Mouse (Mus musculus): ENCODE measurements at regions not wholly inside any gene's neighbourhood (a gene's known extent, or its start where the extent isn't known, plus 50 kb on each side); places are given as distances from the start of the nearest gene placed in this dataset.

GRCm38 (mm10) chr4:125855983-125856591 lies 168.3 kb upstream of the Csf3r start:
- no peak for DNase-seq (ENCODE audit: low spot score)
- 33% methylated on average over 11 of the region's 11 CpGs for WGBS
- ATAC-seq (ENCODE audit: insufficient read depth, low read depth) = no peak

GRCm38 (mm10) chr4:125856781-125857180 lies 167.6 kb upstream of the Csf3r start:
- H3K27me3 ChIP-seq (ENCODE audit: control insufficient read depth, insufficient read depth, low read length) = no peaks in the 10 kb centered on the region
- no peak overlapping the region for H3K4me3 ChIP-seq (ENCODE audit: low read depth, low read length)
- H3K4me1 ChIP-seq (ENCODE audit: control insufficient read depth, insufficient read depth) = no peaks in the 10 kb centered on the region
- H3K36me3 ChIP-seq (replicated peaks; ENCODE audit: control insufficient read depth, insufficient read depth, low read length) = no peaks in the 10 kb centered on the region
- DNase-seq (ENCODE audit: low spot score) = no peak
- H3K4me2 ChIP-seq (ENCODE audit: low read depth, low read length) = no peak overlapping the region
- no peak overlapping the region for H3K27ac ChIP-seq (ENCODE audit: low read depth)
- 63% methylated on average over 5 of the region's 5 CpGs for whole genome bisulfite sequencing
- H3K9ac ChIP-seq (replicated peaks; ENCODE audit: low read depth, low read length) = no peak overlapping the region
- H3K9me3 ChIP-seq (replicated peaks; ENCODE audit: control insufficient read depth, low read length) = no peaks in the 10 kb centered on the region
- TF ChIP-seq CTCF (IDR thresholded peaks at IDR 0.05; ENCODE audit: low read depth) (no peak), EP300 (IDR thresholded peaks at IDR 0.05; ENCODE audit: low read depth) (no peak)
- ATAC-seq (ENCODE audit: insufficient read depth, low read depth) = no peak

More at GRCm38 (mm10) chr4:125855983-125856591, 168.3 kb upstream of the Csf3r start:
- Histone ChIP-seq H3K4me3 (ENCODE audit: low read depth, low read length) (no peak overlapping the region), H3K9ac (replicated peaks; ENCODE audit: low read depth, low read length) (no peak overlapping the region), H3K27me3 (ENCODE audit: control insufficient read depth, insufficient read depth, low read length) (no peaks in the 10 kb centered on the region), H3K9me3 (replicated peaks; ENCODE audit: control insufficient read depth, low read length) (no peaks in the 10 kb centered on the region), H3K4me2 (ENCODE audit: low read depth, low read length) (no peak overlapping the region), H3K27ac (ENCODE audit: low read depth) (no peak overlapping the region), H3K4me1 (ENCODE audit: control insufficient read depth, insufficient read depth) (no peaks in the 10 kb centered on the region), H3K36me3 (replicated peaks; ENCODE audit: control insufficient read depth, insufficient read depth, low read length) (no peaks in the 10 kb centered on the region)
- TF ChIP-seq CTCF (IDR thresholded peaks at IDR 0.05; ENCODE audit: low read depth) (no peak), EP300 (IDR thresholded peaks at IDR 0.05; ENCODE audit: low read depth) (no peak)

GRCm38 (mm10) chr4:125865057-125865456 lies 159.3 kb upstream of the Csf3r start:
- no peaks in the 10 kb centered on the region for H3K9me3 ChIP-seq (replicated peaks; ENCODE audit: control insufficient read depth, low read length)
- no peak overlapping the region for H3K4me3 ChIP-seq (ENCODE audit: low read depth, low read length)
- no peak overlapping the region for H3K27ac ChIP-seq (ENCODE audit: low read depth)
- H3K4me2 ChIP-seq (ENCODE audit: low read depth, low read length) = no peak overlapping the region
- H3K9ac ChIP-seq (replicated peaks; ENCODE audit: low read depth, low read length) = no peak overlapping the region
- TF ChIP-seq EP300 (IDR thresholded peaks at IDR 0.05; ENCODE audit: low read depth) (no peak), CTCF (IDR thresholded peaks at IDR 0.05; ENCODE audit: low read depth) (no peak)
- ATAC-seq (ENCODE audit: insufficient read depth, low read depth) = no peak
- H3K27me3 ChIP-seq (ENCODE audit: control insufficient read depth, insufficient read depth, low read length) = no peaks in the 10 kb centered on the region
- no peaks in the 10 kb centered on the region for H3K36me3 ChIP-seq (replicated peaks; ENCODE audit: control insufficient read depth, insufficient read depth, low read length)
- 17% methylated on average over 8 of the region's 8 CpGs for WGBS
- DNase-seq (ENCODE audit: low spot score) = no peak
- no peaks in the 10 kb centered on the region for H3K4me1 ChIP-seq (ENCODE audit: control insufficient read depth, insufficient read depth)

- ATAC-seq (ENCODE audit: insufficient read depth, low read depth) = no peak
- Histone ChIP-seq H3K9ac (replicated peaks; ENCODE audit: low read depth, low read length) (no peak overlapping the region), H3K36me3 (replicated peaks; ENCODE audit: control insufficient read depth, insufficient read depth, low read length) (no peaks in the 10 kb centered on the region), H3K27ac (ENCODE audit: low read depth) (no peak overlapping the region), H3K27me3 (ENCODE audit: control insufficient read depth, insufficient read depth, low read length) (no peaks in the 10 kb centered on the region), H3K4me3 (ENCODE audit: low read depth, low read length) (no peak overlapping the region), H3K9me3 (replicated peaks; ENCODE audit: control insufficient read depth, low read length) (no peaks in the 10 kb centered on the region), H3K4me1 (ENCODE audit: control insufficient read depth, insufficient read depth) (no peaks in the 10 kb centered on the region), H3K4me2 (ENCODE audit: low read depth, low read length) (no peak overlapping the region)
- 70% methylated on average over 9 of the region's 9 CpGs for WGBS
- TF ChIP-seq EP300 (IDR thresholded peaks at IDR 0.05; ENCODE audit: low read depth) (no peak), CTCF (IDR thresholded peaks at IDR 0.05; ENCODE audit: low read depth) (no peak)
- DNase-seq (ENCODE audit: low spot score) = no peak
These were observed 158.6 kb upstream of the Csf3r start for GRCm38 (mm10) chr4:125865728-125866127.

- Histone ChIP-seq H3K4me3 (ENCODE audit: low read depth, low read length) (no peak overlapping the region), H3K9me3 (replicated peaks; ENCODE audit: control insufficient read depth, low read length) (no peaks in the 10 kb centered on the region), H3K27me3 (ENCODE audit: control insufficient read depth, insufficient read depth, low read length) (no peaks in the 10 kb centered on the region), H3K9ac (replicated peaks; ENCODE audit: low read depth, low read length) (no peak overlapping the region), H3K27ac (ENCODE audit: low read depth) (no peak overlapping the region), H3K4me2 (ENCODE audit: low read depth, low read length) (no peak overlapping the region), H3K4me1 (ENCODE audit: control insufficient read depth, insufficient read depth) (no peaks in the 10 kb centered on the region), H3K36me3 (replicated peaks; ENCODE audit: control insufficient read depth, insufficient read depth, low read length) (no peaks in the 10 kb centered on the region)
- no peak for DNase-seq (ENCODE audit: low spot score)
- ATAC-seq (ENCODE audit: insufficient read depth, low read depth) = no peak
- TF ChIP-seq EP300 (IDR thresholded peaks at IDR 0.05; ENCODE audit: low read depth) = no peak
- TF ChIP-seq CTCF (IDR thresholded peaks at IDR 0.05; ENCODE audit: low read depth) = no peak
- WGBS = 58% methylated on average over 13 of the region's 13 CpGs
These were observed 153.1 kb upstream of the Csf3r start for GRCm38 (mm10) chr4:125871211-125871610.

GRCm38 (mm10) chr4:125880028-125880427 lies 144.3 kb upstream of the Csf3r start:
- Histone ChIP-seq H3K27ac (ENCODE audit: low read depth) (no peak overlapping the region), H3K4me2 (ENCODE audit: low read depth, low read length) (no peak overlapping the region), H3K36me3 (replicated peaks; ENCODE audit: control insufficient read depth, insufficient read depth, low read length) (no peaks in the 10 kb centered on the region), H3K9ac (replicated peaks; ENCODE audit: low read depth, low read length) (no peak overlapping the region), H3K27me3 (ENCODE audit: control insufficient read depth, insufficient read depth, low read length) (no peaks in the 10 kb centered on the region), H3K9me3 (replicated peaks; ENCODE audit: control insufficient read depth, low read length) (no peaks in the 10 kb centered on the region), H3K4me1 (ENCODE audit: control insufficient read depth, insufficient read depth) (no peaks in the 10 kb centered on the region), H3K4me3 (ENCODE audit: low read depth, low read length) (no peak overlapping the region)
- peak; percentile 6 for DNase-seq (ENCODE audit: low spot score)
- no peak for ATAC-seq (ENCODE audit: insufficient read depth, low read depth)
- 57% methylated on average over 6 of the region's 6 CpGs for WGBS
- TF ChIP-seq EP300 (IDR thresholded peaks at IDR 0.05; ENCODE audit: low read depth) (no peak), CTCF (IDR thresholded peaks at IDR 0.05; ENCODE audit: low read depth) (no peak)
